In the genomic region with DNA sequence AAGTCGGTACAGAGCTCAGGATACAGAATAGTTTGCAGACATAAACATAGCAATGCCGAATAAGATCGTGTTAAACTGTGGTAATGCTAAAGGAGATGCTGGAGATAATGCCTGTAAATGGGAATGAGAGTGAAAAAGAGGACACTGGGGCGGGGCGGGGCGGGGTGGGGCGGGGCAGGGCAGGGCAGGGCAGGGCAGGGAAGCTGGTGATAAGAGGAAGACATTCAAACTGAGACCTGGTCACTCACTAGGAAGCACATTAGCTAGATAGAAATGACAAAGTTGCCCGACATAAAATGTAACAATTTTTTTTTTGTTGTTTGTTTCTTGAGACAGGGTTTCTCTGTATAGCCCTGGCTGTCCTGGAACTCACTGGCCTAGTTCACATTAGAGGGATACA, we compare ENCODE assay signal across 12 mouse cellular contexts.
"Had no signal": no experiment of that assay in that cellular context is flagged by ENCODE, and none has a peak within 500 bp of the region (broad histone marks: within the 10 kb centered on the region; RNA-seq: fewer than 3 reads in every experiment).

No protein-coding gene starts in this region.

- H3K9ac ChIP-seq: kidney, embryonic 15.5 days; limb, embryonic 12.5 days; midbrain, embryonic 13.5 days; neural tube, embryonic 15.5 days had no signal

- DNase-seq: kidney, adult 2 months; kidney, postnatal 14 days; layer of hippocampus, adult 9-11 months; layer of hippocampus, postnatal 36 days; right cerebral cortex, adult 18-20 months; right cerebral cortex, postnatal 25 days had no signal

- H3K27ac ChIP-seq: kidney, embryonic 15.5 days; limb, embryonic 12.5 days; midbrain, embryonic 13.5 days; neural tube, embryonic 15.5 days; stomach, postnatal 0 days had no signal

- H3K9me3 ChIP-seq: kidney, embryonic 15.5 days; limb, embryonic 12.5 days; midbrain, embryonic 13.5 days; neural tube, embryonic 15.5 days had no signal

- H3K27me3 ChIP-seq: kidney, embryonic 15.5 days; limb, embryonic 12.5 days; midbrain, embryonic 13.5 days; neural tube, embryonic 15.5 days had no signal

- H3K36me3 ChIP-seq: kidney, embryonic 15.5 days; limb, embryonic 12.5 days; midbrain, embryonic 13.5 days; neural tube, embryonic 15.5 days had no signal

- H3K4me3 ChIP-seq: kidney, embryonic 15.5 days; limb, embryonic 12.5 days; midbrain, embryonic 13.5 days; neural tube, embryonic 15.5 days had no signal

- H3K4me1 ChIP-seq: kidney, embryonic 15.5 days had no signal

- ATAC-seq: intestine, embryonic 16.5 days; midbrain, embryonic 13.5 days had no signal

- H3K4me2 ChIP-seq: kidney, embryonic 15.5 days; limb, embryonic 12.5 days; midbrain, embryonic 13.5 days; neural tube, embryonic 15.5 days had no signal
